Mouse (Mus musculus) left cerebral cortex, postnatal 25 days (tissue): Measurements from ENCODE around the gene Arl6ip5. TPM values are rescaled to one million over a fixed set of nuclear protein-coding genes. Genes with fewer than 3 reads are reported as not detected.
"Not testable (repeated sequence)": the region's sequence is repeated elsewhere in the genome, so short reads cannot be mapped to it uniquely, and the experiment has no call there.

Source experiments
- DNase-seq, 2 experiments: peaks; one replicate each; pipeline ENCODE4 v3.0.0; 2022; ENCODE audit warnings: low spot score in 2 of 2, mixed read lengths in 1 of 2
- intact Hi-C: fragments of 180-260 bp; cut with DNase I; formaldehyde crosslinking; loops from one replicate; pipeline ENCODE4 v1.15.1; 2025
- total RNA-seq, 2 experiments: library from RNA; stranded (reverse); gene quantifications; 2 replicates each; pipeline ENCODE4 v1.2.3; 2021

Gene Arl6ip5
- total RNA-seq, 2 experiments from 2014 or later = 199 to 212 TPM

GRCm38 (mm10) chr6:97263750-97264149 is 53.3 kb downstream of the Arl6ip5 start:
- intact Hi-C loops, DNase-seq: not testable (repeated sequence)

- intact Hi-C loops = no loop called here
These were observed 54.8 kb downstream of the Arl6ip5 start for GRCm38 (mm10) chr6:97265240-97265639.

GRCm38 (mm10) chr6:97265705-97266104 is 55.2 kb downstream of the Arl6ip5 start:
- intact Hi-C loops = no loop called here
- no peak for DNase-seq

More at GRCm38 (mm10) chr6:97265240-97265639, 54.8 kb downstream of the Arl6ip5 start:
- no peak for DNase-seq

GRCm38 (mm10) chr6:97266661-97267060 is 56.2 kb downstream of the Arl6ip5 start:
- intact Hi-C loops = no loop called here
- no peak for DNase-seq

- no peak for DNase-seq
- intact Hi-C loops = no loop called here
These were observed 56.6 kb downstream of the Arl6ip5 start for GRCm38 (mm10) chr6:97267132-97267531.

- intact Hi-C loops = no loop called here
- DNase-seq = no peak
These were observed 59.1 kb downstream of the Arl6ip5 start for GRCm38 (mm10) chr6:97269596-97269995.

- no peak for DNase-seq
- intact Hi-C loops = loop anchor here (10.0 kb wide), 1 partner anchor 722 kb away; no protein-coding TSS in a partner anchor
These were observed 61.9 kb downstream of the Arl6ip5 start for GRCm38 (mm10) chr6:97272349-97272748.

- intact Hi-C loops = loop anchor here (10.0 kb wide), 1 partner anchor 722 kb away; no protein-coding TSS in a partner anchor
- no peak for DNase-seq
These were observed 62.7 kb downstream of the Arl6ip5 start for GRCm38 (mm10) chr6:97273058-97273710.

- intact Hi-C loops = loop anchor here (10.0 kb wide), 1 partner anchor 721 kb away; no protein-coding TSS in a partner anchor
- DNase-seq = no peak
These were observed 63.3 kb downstream of the Arl6ip5 start for GRCm38 (mm10) chr6:97273777-97274176.

- DNase-seq = no peak
- intact Hi-C loops = loop anchor here (5.0 to 10.0 kb wide), 2 partner anchors 462 to 719 kb away; no protein-coding TSS in a partner anchor
These were observed 65.3 kb downstream of the Arl6ip5 start for GRCm38 (mm10) chr6:97275760-97276159.

- no peak for DNase-seq
- intact Hi-C loops = loop anchor here (5.0 to 10.0 kb wide), 2 partner anchors 461 to 718 kb away; no protein-coding TSS in a partner anchor
These were observed 65.9 kb downstream of the Arl6ip5 start for GRCm38 (mm10) chr6:97276366-97276765.

GRCm38 (mm10) chr6:97276890-97277497 is 66.5 kb downstream of the Arl6ip5 start:
- intact Hi-C loops = loop anchor here (5.0 to 10.0 kb wide), 2 partner anchors 460 to 718 kb away; no protein-coding TSS in a partner anchor
- DNase-seq = no peak

GRCm38 (mm10) chr6:97278014-97278787 is 67.7 kb downstream of the Arl6ip5 start:
- intact Hi-C loops = loop anchor here (1.0 to 10.0 kb wide), 4 partner anchors 136 to 717 kb away; no protein-coding TSS in a partner anchor
- DNase-seq = peak; percentile 78 to 84

GRCm38 (mm10) chr6:97278878-97279277 is 68.4 kb downstream of the Arl6ip5 start:
- intact Hi-C loops = loop anchor here (1.0 to 10.0 kb wide), 4 partner anchors 135 to 716 kb away; no protein-coding TSS in a partner anchor

More at GRCm38 (mm10) chr6:97278878-97279277, 68.4 kb downstream of the Arl6ip5 start:
- DNase-seq = no peak

Other genes with a start within 250 kb of the Arl6ip5 start
- under 1 TPM; 0.73 to 0.85 TPM for gene Fam19a4, start 150.3 kb upstream of the Arl6ip5 start, total RNA-seq
- gene Eogt, start 61.5 kb upstream of the Arl6ip5 start, total RNA-seq = 10 to 100 TPM; 25.8 to 34.5 TPM
- gene Tmf1, start 31.6 kb upstream of the Arl6ip5 start, total RNA-seq = 10 to 100 TPM; 50.0 to 54.9 TPM
- 10 to 100 TPM; 68.6 to 75.2 TPM for gene Uba3, start 5.0 kb upstream of the Arl6ip5 start, total RNA-seq
- not detected for gene Lmod3, start 42.1 kb downstream of the Arl6ip5 start, total RNA-seq